Mouse (Mus musculus): ENCODE results near the gene D6Wsu163e.

D6Wsu163e gene

DNA sequence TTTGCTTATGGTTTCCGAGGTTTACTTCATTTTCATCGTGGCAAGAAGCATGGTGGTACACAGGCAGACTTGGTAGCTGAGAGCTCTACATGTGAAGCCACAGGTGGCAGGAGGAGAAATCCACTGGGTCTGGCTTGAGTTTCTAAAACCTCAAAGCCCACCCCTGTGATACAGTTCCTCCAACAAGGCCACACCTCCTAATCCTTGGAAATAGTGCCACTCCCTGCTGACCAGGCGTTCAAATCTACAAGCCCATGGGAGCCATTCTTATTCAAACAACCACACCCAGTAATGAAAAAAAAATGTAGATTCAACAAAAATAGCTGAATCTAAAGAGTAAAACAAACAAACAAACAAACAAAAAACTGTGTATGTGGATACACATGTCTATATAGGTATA is 65.9 kb downstream of the D6Wsu163e start:
- DNase-seq (ENCODE audit: low spot score in 2 of 2) = no peak

DNA sequence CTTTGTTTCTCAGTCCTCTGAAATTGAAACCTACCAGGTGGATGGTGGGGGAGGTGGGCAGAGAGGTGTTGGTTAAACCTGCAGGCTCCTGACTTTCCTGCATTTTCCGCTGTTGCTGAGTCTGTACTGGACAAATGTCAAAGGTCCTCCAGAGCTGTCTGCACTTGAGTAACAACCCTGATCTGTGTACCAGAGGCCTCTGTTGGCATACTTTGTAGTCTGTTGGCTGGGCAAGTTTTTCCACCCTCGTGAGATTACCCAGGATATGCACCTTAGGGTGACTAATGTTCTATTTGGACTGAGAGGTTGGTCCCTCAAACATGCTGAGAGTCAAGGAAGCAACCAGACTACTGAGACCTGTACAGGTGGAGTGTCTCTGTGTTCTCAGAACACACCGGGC is 66.8 kb downstream of the D6Wsu163e start:
- no peak for DNase-seq (ENCODE audit: low spot score in 2 of 2)

DNA sequence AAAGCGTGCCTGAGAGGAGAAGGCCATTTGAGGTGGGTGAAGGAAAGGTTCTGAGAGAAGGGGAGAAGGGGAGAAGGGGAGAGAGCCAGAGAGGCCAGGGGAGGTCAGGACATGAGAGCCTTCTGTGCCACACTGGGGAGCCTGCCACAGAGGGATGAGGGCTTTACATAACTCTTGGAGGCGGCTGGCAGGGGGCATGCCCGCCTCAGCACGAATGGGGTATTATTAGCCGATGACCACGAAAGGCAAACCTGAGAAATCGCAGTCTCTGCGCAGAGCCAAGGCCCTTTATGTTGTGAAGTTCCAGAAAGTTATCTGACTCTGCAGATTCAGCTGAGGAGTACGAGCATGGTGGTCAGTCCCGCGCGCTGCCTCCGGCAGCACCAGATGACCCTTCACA is 70.3 kb downstream of the D6Wsu163e start:
- DNase-seq (ENCODE audit: low spot score in 2 of 2) = no peak

DNA sequence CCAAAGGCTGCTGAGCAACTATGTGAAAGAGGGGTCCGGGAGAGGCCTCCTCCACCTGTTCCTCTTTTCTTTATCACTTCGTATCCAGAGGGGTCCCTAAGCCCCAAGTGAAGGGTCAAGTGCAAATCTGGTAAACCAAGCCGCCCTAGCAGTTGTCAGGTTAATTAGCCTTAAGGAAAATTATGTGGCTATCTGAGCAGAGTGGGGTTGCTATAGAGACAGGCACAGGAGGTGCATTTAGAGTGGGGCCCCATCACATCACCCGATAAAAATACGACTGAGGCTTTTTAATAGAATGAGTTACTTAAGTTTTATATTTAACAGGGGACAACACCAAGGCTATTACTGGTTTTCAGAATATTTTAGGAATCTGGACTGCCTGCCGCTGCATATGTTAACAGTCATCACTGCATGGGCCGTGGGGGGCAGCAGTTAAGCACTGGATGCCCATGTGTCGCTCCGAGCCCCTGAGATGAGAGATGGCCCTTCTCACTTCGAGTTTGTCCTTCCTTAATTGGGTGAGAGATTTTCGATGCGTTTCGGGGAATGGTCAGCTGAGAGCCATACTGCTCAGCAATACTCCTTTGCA is 72.3 kb downstream of the D6Wsu163e start:
- DNase-seq (ENCODE audit: low spot score in 2 of 2) = no peak

DNA sequence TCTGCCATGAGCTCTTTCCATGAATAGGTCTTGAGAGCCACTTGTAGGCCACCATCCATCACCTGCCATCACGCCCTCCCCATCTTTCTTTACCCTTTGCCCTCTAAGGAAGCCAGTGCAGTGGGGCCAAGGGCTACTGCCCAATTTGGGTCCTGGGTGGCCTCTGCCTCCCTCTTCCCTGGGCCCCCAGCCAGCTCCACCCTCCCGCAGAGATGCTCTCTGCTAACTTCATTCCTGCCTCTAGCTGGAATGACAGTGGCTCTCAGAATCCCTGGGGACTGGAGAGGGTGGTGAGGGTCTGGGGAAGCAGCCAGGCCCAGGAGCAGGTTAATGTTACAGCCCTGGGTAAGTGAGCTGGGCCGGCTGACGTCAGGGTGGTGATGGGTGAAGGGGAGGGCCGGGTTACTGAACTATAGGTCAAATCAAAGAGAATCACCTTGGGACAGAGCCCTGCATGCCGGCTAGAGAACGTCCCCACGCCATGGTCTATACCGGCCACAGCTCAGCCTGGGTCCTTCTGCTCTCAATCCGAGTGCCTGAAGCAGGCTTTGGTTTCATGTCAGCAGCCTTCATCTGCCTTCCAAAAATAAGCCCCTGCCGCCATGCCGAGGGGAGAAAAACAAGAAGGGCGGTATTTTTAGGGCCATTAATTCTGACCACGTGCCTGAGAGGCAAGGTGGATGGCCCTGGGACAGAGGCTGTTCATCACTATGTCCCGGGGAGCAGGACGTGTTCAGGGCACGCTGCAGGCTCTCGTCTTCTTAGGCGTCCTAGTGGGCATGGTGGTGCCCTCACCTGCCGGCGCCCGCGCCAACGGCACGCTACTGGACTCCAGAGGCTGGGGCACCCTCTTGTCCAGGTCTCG is 75.4 kb downstream of the D6Wsu163e start, which contains the start of gene Fgf6:
Fgf6 (plus strand) TSS at position 681 of the 865 bp plus-strand sequence.
- no peak for DNase-seq (ENCODE audit: low spot score in 2 of 2)

DNA sequence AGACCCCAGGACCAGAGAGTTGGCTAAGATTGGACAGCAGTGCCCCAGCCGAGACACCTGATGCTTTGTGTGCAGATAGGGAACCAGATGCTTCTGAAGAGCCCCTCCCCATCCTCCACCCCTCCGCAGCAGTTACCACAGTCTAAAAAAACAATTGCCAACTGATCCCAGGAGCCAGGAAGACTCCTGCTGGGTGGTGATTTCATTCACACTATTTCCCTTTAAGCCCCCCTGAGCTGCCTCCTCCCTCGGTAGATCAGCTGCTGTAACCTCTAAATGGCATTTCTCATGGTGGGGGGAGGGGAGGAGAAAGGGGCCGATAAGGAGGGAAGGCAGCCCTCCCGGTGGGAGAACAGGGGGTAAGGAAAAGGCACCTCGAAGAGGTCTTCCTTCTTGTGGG is 79.5 kb downstream of the D6Wsu163e start:
- no peak for DNase-seq (ENCODE audit: low spot score in 2 of 2)

DNA sequence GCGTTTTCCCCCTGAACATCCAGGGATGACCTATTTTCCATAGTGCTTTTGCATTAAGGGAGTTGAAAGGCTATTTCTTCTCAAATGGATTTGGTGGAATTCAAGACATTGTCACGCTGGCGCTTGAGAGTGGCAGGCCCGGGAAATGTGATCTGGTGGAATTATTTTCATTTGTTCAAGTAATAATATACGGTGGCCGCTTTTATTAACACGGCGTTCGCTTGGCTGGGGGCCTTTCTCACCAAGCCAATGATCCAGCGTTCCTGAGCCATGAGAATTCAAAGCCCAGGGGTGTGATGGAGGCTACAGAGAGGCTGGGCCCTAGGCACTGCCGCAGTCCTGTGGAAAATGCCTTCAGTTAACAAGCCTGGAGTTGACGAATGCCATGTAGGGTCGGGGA is 80.7 kb downstream of the D6Wsu163e start:
- no peak for DNase-seq (ENCODE audit: low spot score in 2 of 2)

DNA sequence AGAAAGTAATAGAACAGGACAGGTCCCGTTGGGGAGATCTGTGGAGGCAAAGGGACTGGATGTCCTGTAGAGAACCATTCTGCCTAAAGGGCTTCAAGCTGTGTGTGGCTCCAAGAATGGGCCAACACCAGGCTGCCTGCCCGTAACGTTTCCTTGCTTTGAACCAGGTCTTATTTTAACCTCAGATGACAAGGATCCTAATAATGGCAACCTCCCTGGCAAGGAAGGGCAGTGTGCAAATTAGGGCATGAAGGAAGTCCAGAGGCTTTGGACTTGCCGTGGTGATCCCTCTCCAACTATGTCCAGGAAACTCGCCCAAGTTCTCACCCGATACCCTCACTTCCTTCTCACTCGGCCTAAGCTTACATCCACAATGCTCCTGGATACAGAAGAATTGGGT is 85.1 kb downstream of the D6Wsu163e start:
- DNase-seq (ENCODE audit: low spot score in 2 of 2) = no peak
